Mouse (Mus musculus): Measurements from ENCODE around the gene Ankrd11. TPM values are rescaled to one million over a fixed set of nuclear protein-coding genes. Genes with fewer than 3 reads are reported as not detected.
"Not testable (repeated sequence)": the region's sequence is repeated elsewhere in the genome, so short reads cannot be mapped to it uniquely, and the experiment has no call there.

The Ankrd11 gene
- polyA plus RNA-seq, 1 experiment: 67.5 TPM

DNA sequence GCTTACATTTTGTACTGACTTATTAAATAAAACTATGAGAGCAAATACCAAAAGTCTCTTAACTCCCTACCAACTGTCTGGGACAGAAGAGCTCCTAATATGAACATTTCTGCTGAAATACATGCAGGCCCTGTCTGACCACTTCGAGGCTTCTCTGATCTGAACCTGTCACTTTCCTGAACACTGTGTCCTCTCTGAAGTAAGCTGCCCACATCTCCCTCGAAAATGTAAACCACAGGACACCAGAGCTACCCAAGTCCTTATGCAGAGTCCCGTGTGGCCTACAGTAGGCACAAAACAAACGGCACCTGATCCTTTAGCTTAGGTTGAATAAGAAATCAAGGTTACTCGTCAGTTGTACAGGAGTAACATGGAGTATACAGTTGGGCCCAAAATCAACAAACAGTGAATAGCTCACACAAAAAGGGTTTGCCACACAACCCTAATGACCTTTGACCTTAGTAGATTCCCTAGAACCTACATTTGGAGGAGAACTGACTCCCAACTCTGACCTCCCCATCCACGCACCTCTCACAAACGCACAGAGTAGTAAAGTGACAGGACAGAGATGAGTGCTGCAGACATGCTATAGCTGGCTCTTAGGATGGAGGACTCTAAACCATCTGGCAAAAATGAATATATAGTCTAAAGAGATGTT is 10.6 kb downstream of the Ankrd11 start:
- Histone ChIP-seq H3K4me1 (ENCODE audit: control insufficient read depth, insufficient read depth, low read length) (peaks cover 22% of the 10 kb centered on the region), H3K4me3 (replicated peaks; ENCODE audit: extremely low read depth, low read depth, low read length) (no peak overlapping the region)
- DNase-seq: no peak
- whole genome bisulfite sequencing: 60% methylated on average over 7 of the region's 7 CpGs
- TF ChIP-seq POLR2A (IDR thresholded peaks at IDR 0.05; ENCODE audit: borderline replicate concordance, extremely low read depth, low read depth, low read length) (no peak), CTCF (IDR thresholded peaks at IDR 0.05; ENCODE audit: insufficient read depth, low read length) (no peak)

DNA sequence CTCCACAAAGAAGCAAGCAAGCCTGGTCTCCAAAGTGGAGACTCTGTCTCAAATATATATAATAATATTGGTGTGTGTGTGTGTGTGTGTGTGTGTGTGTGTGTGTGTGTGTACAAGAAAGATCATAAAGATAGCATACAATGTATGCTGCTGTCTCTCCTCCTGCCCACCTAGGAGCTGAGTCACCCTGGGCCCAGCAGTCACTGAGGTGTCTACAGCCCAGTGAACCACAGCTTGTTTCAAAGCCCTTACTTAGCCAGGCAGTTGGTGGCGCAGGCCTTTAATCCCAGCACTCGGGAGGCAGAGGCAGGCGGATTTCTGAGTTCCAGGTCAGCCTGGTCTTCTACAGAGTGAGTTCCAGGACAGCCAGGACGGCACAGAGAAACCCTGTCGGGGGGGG is 12.0 kb downstream of the Ankrd11 start:
- H3K4me3 ChIP-seq (replicated peaks; ENCODE audit: extremely low read depth, low read depth, low read length); DNase-seq: not testable (repeated sequence)
- WGBS: 66% methylated on average over 5 of the region's 5 CpGs
- peaks cover 23% of the 10 kb centered on the region for H3K4me1 ChIP-seq (ENCODE audit: control insufficient read depth, insufficient read depth, low read length)

DNA sequence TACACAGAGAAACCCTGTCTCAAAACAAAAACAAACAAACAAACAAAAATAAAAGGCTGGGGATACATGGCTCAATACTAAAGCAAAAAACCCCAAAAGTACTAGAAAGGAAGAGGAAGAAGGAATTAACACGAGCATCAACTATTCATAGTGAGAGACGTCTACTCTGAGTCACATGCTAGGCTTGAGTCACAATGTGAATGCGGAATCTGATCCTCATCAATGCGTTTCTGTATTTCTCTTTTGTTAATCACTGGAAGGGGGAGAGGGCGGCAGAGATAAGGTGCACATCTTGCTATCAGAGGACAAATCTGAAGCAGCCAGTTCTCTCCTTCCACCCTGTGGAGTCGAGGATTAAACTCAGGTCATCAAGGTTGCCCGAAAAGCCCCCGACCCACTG is 14.3 kb downstream of the Ankrd11 start:
- Histone ChIP-seq H3K4me3 (replicated peaks; ENCODE audit: extremely low read depth, low read depth, low read length) (no peak overlapping the region), H3K4me1 (ENCODE audit: control insufficient read depth, insufficient read depth, low read length) (peaks cover 23% of the 10 kb centered on the region)
- 81% methylated on average over 8 of the region's 8 CpGs for WGBS
- no peak for DNase-seq
- TF ChIP-seq CTCF (IDR thresholded peaks at IDR 0.05; ENCODE audit: insufficient read depth, low read length) (no peak), POLR2A (IDR thresholded peaks at IDR 0.05; ENCODE audit: borderline replicate concordance, extremely low read depth, low read depth, low read length) (no peak)

DNA sequence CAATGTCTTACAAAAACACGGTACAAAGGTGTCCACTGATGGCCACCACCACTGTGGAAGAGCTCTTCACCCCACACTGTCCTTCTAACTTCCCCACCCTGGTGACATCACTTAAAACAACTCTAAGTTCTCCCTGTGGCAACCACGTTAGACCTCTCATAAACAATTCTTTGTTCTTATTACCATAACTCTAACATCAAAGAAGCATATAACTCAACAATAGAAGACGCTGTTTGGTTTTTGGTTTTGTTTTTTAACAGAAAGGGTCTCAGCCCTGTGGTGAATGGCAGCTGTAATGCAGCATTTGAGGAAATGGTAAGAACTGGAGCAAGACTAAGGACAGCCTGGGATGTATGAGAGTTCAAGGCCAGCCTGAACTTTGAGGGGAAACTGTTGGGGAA is 16.1 kb downstream of the Ankrd11 start:
- TF ChIP-seq POLR2A (IDR thresholded peaks at IDR 0.05; ENCODE audit: borderline replicate concordance, extremely low read depth, low read depth, low read length) (no peak), CTCF (IDR thresholded peaks at IDR 0.05; ENCODE audit: insufficient read depth, low read length) (no peak)
- Histone ChIP-seq H3K4me3 (replicated peaks; ENCODE audit: extremely low read depth, low read depth, low read length) (no peak overlapping the region), H3K4me1 (ENCODE audit: control insufficient read depth, insufficient read depth, low read length) (peaks cover 28% of the 10 kb centered on the region)
- WGBS: 43% methylated on average over 3 of the region's 3 CpGs
- no peak for DNase-seq

DNA sequence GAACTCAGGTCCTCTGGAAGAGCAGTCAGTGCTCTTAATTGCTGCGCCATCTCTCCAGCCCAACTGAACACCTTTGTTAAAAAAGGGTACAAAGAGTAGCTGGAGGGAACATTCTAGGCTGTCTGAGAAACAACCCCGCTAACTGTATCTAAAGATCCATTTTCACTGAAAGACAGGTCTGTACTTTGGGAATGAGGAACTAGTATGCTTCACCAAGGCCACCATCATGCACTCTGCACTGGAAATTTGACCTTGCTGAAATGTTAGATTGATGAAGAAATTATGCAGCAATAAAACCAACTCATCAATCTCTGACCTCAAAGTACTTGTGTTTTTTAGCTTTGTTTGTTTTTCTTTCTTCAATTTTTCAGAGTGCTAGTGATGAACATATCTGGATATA is 17.9 kb downstream of the Ankrd11 start:
- WGBS: 97% methylated on average over 2 of the region's 2 CpGs
- H3K4me3 ChIP-seq (replicated peaks; ENCODE audit: extremely low read depth, low read depth, low read length): no peak overlapping the region
- no peak for DNase-seq
- H3K4me1 ChIP-seq (ENCODE audit: control insufficient read depth, insufficient read depth, low read length): peaks cover 24% of the 10 kb centered on the region
- no peak for TF ChIP-seq CTCF (IDR thresholded peaks at IDR 0.05; ENCODE audit: insufficient read depth, low read length)
- no peak for TF ChIP-seq POLR2A (IDR thresholded peaks at IDR 0.05; ENCODE audit: borderline replicate concordance, extremely low read depth, low read depth, low read length)

DNA sequence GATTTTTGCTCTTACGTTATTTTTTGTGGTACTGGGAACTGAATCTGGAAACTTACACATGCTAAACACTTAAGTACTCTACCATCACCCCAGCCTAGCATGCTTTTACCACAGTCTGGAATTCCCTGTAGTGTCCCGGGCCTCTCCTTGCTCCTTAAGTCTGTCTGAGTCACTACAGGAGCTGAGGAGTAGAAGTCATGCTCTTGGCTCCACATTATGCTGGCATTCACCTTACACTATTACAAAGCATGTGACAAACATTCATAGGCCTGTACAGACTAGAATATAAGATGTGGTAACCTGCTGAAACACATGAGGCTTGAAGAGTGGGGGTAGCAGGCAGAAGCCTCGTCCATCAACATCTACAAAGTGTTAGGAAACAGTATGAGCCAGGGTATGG is 19.4 kb downstream of the Ankrd11 start:
- peaks cover 31% of the 10 kb centered on the region for H3K4me1 ChIP-seq (ENCODE audit: control insufficient read depth, insufficient read depth, low read length)
- H3K4me3 ChIP-seq (replicated peaks; ENCODE audit: extremely low read depth, low read depth, low read length): no peak overlapping the region
- DNase-seq: no peak
- 51% methylated on average over 3 of the region's 3 CpGs for WGBS
- TF ChIP-seq POLR2A (IDR thresholded peaks at IDR 0.05; ENCODE audit: borderline replicate concordance, extremely low read depth, low read depth, low read length): no peak
- no peak for TF ChIP-seq CTCF (IDR thresholded peaks at IDR 0.05; ENCODE audit: insufficient read depth, low read length)

DNA sequence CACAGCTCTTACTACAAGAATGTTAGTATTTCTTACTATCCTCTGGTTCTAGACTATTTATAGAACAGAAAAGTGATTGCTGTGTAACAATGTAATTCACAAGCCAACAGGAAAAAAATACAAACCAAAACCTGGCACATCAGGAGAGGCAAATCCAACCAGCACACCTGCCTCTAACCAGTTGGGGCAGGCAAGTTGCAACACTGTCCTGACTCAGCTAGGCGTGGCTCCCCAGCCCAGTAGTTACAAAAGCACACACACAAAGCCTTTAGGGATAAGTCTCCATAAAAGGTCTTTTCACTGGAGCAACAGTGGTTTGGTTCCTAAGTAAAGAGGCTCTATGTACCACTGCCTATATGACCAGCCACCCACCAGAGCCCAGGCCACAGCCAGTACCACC is 20.8 kb downstream of the Ankrd11 start:
- 50% methylated on average over 1 of the region's 1 CpGs for WGBS
- TF ChIP-seq POLR2A (IDR thresholded peaks at IDR 0.05; ENCODE audit: borderline replicate concordance, extremely low read depth, low read depth, low read length) (no peak), CTCF (IDR thresholded peaks at IDR 0.05; ENCODE audit: insufficient read depth, low read length) (no peak)
- H3K4me3 ChIP-seq (replicated peaks; ENCODE audit: extremely low read depth, low read depth, low read length): no peak overlapping the region
- peak; percentile 45 for DNase-seq
- peaks cover 33% of the 10 kb centered on the region for H3K4me1 ChIP-seq (ENCODE audit: control insufficient read depth, insufficient read depth, low read length)

DNA sequence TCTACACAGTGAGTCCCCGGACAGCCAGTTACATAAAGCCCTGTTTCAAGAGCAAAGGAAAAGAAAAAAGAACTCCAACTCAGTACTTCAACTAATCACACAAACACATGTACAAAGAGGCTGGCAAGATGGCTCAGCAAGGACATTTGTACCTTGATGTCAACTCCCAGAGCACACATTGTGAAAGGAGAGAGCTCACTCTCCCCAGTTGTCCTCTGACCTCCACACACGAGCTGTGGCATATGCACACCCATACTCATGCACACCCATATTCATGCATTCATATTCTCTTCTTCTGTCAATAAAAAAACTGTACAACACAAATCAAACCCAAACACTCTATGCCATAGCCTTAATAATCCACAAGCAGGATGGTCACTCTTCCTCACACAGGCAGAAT is 21.2 kb downstream of the Ankrd11 start:
- Histone ChIP-seq H3K4me3 (replicated peaks; ENCODE audit: extremely low read depth, low read depth, low read length) (no peak overlapping the region), H3K4me1 (ENCODE audit: control insufficient read depth, insufficient read depth, low read length) (peaks cover 34% of the 10 kb centered on the region)
- DNase-seq: no peak
- 39% methylated on average over 2 of the region's 2 CpGs for WGBS
- no peak for TF ChIP-seq POLR2A (IDR thresholded peaks at IDR 0.05; ENCODE audit: borderline replicate concordance, extremely low read depth, low read depth, low read length)

DNA sequence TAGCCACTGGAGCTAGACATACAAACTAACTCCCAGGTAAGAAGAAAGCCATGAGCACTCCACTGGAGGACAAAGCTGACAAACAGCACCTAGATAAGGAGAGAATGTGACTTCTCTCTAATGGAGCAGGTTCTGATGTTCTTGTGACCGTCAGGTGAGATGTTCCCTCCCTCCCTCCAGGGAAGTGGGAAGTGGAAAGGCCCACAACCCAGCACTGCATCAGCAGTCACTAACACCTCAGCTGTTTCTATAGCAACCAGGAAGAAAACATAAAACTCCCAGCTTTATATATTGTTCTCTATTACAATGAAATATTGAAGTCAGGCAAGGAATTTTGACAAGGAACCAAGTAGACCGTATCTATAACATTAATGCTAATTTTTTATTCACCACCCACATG is 22.0 kb downstream of the Ankrd11 start:
- no peak for DNase-seq
- WGBS: 35% methylated on average over 2 of the region's 2 CpGs
- H3K4me1 ChIP-seq (ENCODE audit: control insufficient read depth, insufficient read depth, low read length): peaks cover 34% of the 10 kb centered on the region
- TF ChIP-seq POLR2A (IDR thresholded peaks at IDR 0.05; ENCODE audit: borderline replicate concordance, extremely low read depth, low read depth, low read length): no peak
- no peak for TF ChIP-seq CTCF (IDR thresholded peaks at IDR 0.05; ENCODE audit: insufficient read depth, low read length)
- no peak overlapping the region for H3K4me3 ChIP-seq (replicated peaks; ENCODE audit: extremely low read depth, low read depth, low read length)

DNA sequence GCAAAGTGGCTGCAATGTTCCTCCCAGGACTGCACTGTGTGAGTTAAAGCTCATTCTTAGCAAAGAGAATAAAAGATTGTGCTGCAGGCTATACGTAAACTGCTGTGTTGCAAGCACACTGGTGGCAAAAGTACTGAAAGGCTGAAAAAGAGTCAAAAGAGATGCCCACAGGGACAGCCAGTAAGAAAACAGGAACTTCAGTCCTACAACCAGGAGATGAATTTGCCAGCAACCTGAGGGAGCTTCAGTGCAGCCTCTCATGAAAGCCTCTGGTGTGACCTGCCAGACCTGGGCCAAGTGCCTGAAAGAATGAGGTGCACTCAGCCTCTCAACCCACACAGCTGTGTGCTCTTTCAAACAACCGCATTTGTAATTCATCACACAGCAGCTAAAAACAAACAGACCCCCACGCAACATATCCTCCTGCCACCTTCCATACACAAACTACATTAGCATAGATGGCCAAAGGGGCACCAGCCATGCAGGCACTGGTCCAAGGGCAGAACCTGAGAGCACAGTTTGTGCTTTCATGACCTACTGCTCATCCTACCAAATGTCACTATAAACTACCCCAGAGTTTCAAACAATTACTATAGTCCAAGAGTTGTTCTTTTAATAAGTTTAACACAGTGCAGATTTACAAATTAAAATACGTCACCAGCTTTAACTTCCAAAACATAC is 23.5 kb downstream of the Ankrd11 start:
- no peak for DNase-seq
- TF ChIP-seq CTCF (IDR thresholded peaks at IDR 0.05; ENCODE audit: insufficient read depth, low read length): no peak
- TF ChIP-seq POLR2A (IDR thresholded peaks at IDR 0.05; ENCODE audit: borderline replicate concordance, extremely low read depth, low read depth, low read length): no peak
- H3K4me3 ChIP-seq (replicated peaks; ENCODE audit: extremely low read depth, low read depth, low read length): no peak overlapping the region
- H3K4me1 ChIP-seq (ENCODE audit: control insufficient read depth, insufficient read depth, low read length): peaks cover 40% of the 10 kb centered on the region
- 48% methylated on average over 4 of the region's 4 CpGs for WGBS
